Mouse (Mus musculus) liver, postnatal 0 days (tissue): ENCODE measurements around the gene Nudt2. TPM values are rescaled to one million over a fixed set of nuclear protein-coding genes. Genes with fewer than 3 reads are reported as not detected.

Experiments used
- ATAC-seq: fragments of 200-750 bp; cut with Nextera tagmentation; 2 replicates; pipeline ENCODE4 v1.8.0; 2017; ENCODE audit warnings: mild to moderate bottlenecking, moderate library complexity
- DNase-seq: peaks from one replicate; pipeline ENCODE4 v3.0.0-alpha.2; 2016
- H3K27ac ChIP-seq: fragments of 300-500 bp; sonication (generic); 2 replicates; pipeline ENCODE4 v1.5.1; 2014; ENCODE audit warnings: antibody characterized with exemption, moderate library complexity, mild to moderate bottlenecking, low read depth
- H3K27me3 ChIP-seq: fragments of 300-500 bp; sonication (generic); 2 replicates; pipeline ENCODE4 v1.6.1; 2014; ENCODE audit warnings: low read length, control low read depth, mixed read lengths; ENCODE audit not compliant: insufficient read depth
- H3K36me3 ChIP-seq: fragments of 300-500 bp; sonication (generic); replicated peaks from 2 replicates; pipeline ENCODE4 v1.6.1; 2014; ENCODE audit warnings: mild to moderate bottlenecking, control low read depth, low read length, moderate library complexity, mixed read lengths; ENCODE audit not compliant: insufficient read depth
- H3K4me1 ChIP-seq: fragments of 300-500 bp; sonication (generic); 2 replicates; pipeline ENCODE4 v1.6.1; 2014; ENCODE audit warnings: antibody characterized with exemption, mild to moderate bottlenecking, control low read depth; ENCODE audit not compliant: insufficient read depth
- H3K4me2 ChIP-seq: fragments of 300-500 bp; sonication (generic); 2 replicates; pipeline ENCODE4 v1.6.1; 2014; ENCODE audit warnings: low read depth, mild to moderate bottlenecking, low read length, moderate library complexity, mixed read lengths
- H3K4me3 ChIP-seq: fragments of 300-500 bp; sonication (generic); 2 replicates; pipeline ENCODE4 v1.5.1; 2014; ENCODE audit warnings: low read depth, low read length
- H3K9ac ChIP-seq: fragments of 300-500 bp; sonication (generic); replicated peaks from 2 replicates; pipeline ENCODE4 v1.6.1; 2014; ENCODE audit warnings: mild to moderate bottlenecking, moderate library complexity
- H3K9me3 ChIP-seq: fragments of 300-500 bp; sonication (generic); 2 replicates; pipeline ENCODE4 v1.6.1; 2016; ENCODE audit warnings: mild to moderate bottlenecking, control low read depth, low read length, mixed read lengths
- CTCF ChIP-seq: sonication (generic); IDR thresholded peaks from 2 replicates; pipeline ENCODE4 v1.5.1; 2016; ENCODE audit warnings: antibody characterized with exemption, low read depth
- EP300 ChIP-seq: IDR thresholded peaks from 2 replicates; pipeline ENCODE4 v1.6.1; 2016; ENCODE audit warnings: antibody characterized with exemption, low read depth, mild to moderate bottlenecking
- WGBS: fragments of 180-500 bp; shearing (Covaris S2); extraction: QIAGEN DNeasy Blood & Tissue Kit; methylation state at CpG from one replicate; pipeline ENCODE4 v1.1.7; 2014; ENCODE audit not compliant: insufficient replicate concordance; 5-methylcytosine and 5-hydroxymethylcytosine counted together
- polyA plus RNA-seq: library from polyadenylated mRNA; unstranded; fragments of >200 nt; fragmentation: Nextera tagmentation; extraction: Ambion mirVana; gene quantifications from 2 replicates; pipeline ENCODE4 v1.2.1, GENCODE M21; 2015

Nudt2 gene
- polyA plus RNA-seq, 1 experiment from 2014 or later: 13.6 TPM

- H3K4me2 ChIP-seq: peak overlapping the region; percentile 84
- H3K27ac ChIP-seq: peak overlapping the region; percentile 77
- H3K9ac ChIP-seq: peak overlapping the region; percentile 76
- ATAC-seq (peak; percentile 56), DNase-seq (no peak)
- no peaks in the 10 kb centered on the region for H3K36me3 ChIP-seq
- H3K9me3 ChIP-seq: no peaks in the 10 kb centered on the region
- WGBS: 6% methylated on average over 17 of the region's 17 CpGs
- H3K27me3 ChIP-seq: no peaks in the 10 kb centered on the region
- peak overlapping the region; percentile 94 for H3K4me3 ChIP-seq
- TF ChIP-seq EP300 (no peak), CTCF (no peak)
- H3K4me1 ChIP-seq: peaks cover 17% of the 10 kb centered on the region
Measured at GRCm38 (mm10) chr4:41465287-41465665, 325 bp downstream of the Nudt2 start.

DNA sequence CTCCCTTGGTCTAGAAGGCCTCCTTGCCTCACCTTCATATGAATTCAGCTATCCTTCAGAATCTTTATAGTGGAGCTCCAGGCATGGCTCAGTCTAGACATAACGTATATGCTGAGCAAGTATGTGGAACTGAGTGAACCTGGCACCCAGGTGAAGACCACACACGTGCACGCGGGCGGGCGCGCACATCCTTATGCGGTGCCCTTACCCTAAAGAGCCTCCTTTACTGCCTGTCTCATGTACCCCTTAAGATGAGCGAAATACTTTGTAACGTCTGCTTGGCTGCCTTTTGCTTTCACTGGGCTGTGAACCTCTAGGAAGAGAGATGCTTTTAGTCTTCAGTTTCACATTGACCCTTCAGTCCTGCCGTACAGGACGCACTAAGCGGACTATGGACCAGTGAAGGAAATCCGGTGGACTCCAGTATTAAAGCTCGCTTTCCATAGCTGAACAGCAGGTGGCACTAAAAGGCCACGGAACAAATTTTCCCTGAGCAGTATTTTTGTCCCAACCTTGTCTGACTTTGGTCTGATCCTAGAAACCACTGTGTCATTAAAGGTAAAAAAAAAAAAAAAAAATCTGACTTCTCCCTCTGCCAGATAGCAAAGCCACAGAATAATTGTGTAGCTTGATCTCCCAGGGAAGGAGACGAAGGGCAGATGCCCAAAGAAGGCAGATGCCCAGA lies 3.6 kb downstream of the Nudt2 start:
- Histone ChIP-seq H3K4me2 (no peak overlapping the region), H3K4me1 (peaks cover 7% of the 10 kb centered on the region), H3K27me3 (no peaks in the 10 kb centered on the region), H3K4me3 (no peak overlapping the region), H3K27ac (no peak overlapping the region), H3K9me3 (no peaks in the 10 kb centered on the region), H3K9ac (no peak overlapping the region), H3K36me3 (no peaks in the 10 kb centered on the region)
- peak; percentile 75 for TF ChIP-seq CTCF
- 0 out of 2 replicates have a peak, but pooled peaks have one; percentile 18 for TF ChIP-seq EP300
- ATAC-seq (no peak), DNase-seq (peak; percentile 60)
- WGBS: 50% methylated on average over 17 of the region's 17 CpGs

DNA sequence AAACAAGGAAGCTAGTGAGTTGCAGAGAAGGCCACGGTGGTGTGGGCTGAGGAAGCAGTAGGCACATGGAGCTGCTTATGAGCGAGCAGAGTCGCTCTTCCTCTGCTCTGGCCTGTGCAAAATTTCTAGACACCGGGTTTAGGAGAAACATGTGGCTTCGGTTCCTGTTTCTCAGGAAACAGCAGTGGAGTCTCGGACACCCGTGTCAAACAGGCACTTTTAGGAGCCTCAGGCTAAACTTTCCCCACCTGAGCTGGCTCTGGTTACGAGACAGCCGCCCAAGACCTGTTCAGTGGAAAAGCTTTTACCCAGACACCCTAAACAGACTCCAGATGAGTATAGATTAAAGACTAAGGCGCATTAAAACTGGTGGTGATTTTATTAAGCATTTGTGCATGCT lies 4.2 kb downstream of the Nudt2 start:
- H3K36me3 ChIP-seq: no peaks in the 10 kb centered on the region
- no peaks in the 10 kb centered on the region for H3K9me3 ChIP-seq
- ATAC-seq (no peak), DNase-seq (no peak)
- no peak for TF ChIP-seq EP300
- no peak for TF ChIP-seq CTCF
- no peak overlapping the region for H3K4me2 ChIP-seq
- H3K9ac ChIP-seq: no peak overlapping the region
- peaks cover 3% of the 10 kb centered on the region for H3K4me1 ChIP-seq
- H3K4me3 ChIP-seq: no peak overlapping the region
- H3K27me3 ChIP-seq: no peaks in the 10 kb centered on the region
- 58% methylated on average over 10 of the region's 10 CpGs for WGBS
- H3K27ac ChIP-seq: no peak overlapping the region

- H3K36me3 ChIP-seq: no peaks in the 10 kb centered on the region
- no peaks in the 10 kb centered on the region for H3K27me3 ChIP-seq
- 67% methylated on average over 7 of the region's 7 CpGs for WGBS
Measured at GRCm38 (mm10) chr4:41470051-41470683, 5.2 kb downstream of the Nudt2 start.

DNA sequence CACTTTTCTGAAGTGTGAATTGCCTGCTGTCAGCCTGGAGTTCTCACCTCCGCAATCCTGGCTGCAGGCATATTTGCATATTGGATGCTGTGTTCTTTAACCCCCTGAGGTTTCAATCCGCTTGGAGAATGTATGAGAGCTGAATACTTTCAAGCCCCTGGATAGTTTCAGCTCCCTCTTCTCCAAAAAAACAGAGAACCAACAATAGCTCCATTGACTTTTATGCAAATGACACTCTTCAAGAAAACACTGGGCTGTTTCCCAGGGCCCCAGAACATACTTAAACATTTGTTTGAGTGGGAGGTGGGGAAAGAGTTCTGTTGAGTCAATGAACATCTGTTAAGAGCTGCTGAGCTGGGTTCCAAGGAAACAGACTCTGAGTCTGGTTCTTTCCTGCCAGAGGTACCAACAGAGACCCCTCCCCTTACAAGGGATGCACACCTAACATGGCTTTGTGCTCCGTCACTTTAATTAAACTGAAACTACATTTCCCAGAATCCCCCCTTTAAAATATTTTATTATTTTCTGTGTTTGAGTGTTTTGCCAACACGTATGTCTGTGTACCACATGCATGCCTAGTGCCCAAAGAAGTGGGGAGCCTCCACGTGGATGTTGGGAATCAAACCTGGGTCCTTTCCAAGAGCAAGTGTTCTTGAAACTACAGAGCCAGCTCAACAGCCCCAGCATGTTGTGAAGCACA lies 5.9 kb downstream of the Nudt2 start:
- no peak overlapping the region for H3K4me2 ChIP-seq
- ATAC-seq (no peak), DNase-seq (no peak)
- WGBS: 72% methylated on average over 5 of the region's 5 CpGs
- H3K36me3 ChIP-seq: no peaks in the 10 kb centered on the region
- no peaks in the 10 kb centered on the region for H3K27me3 ChIP-seq
- H3K9ac ChIP-seq: no peak overlapping the region
- H3K4me1 ChIP-seq: no peaks in the 10 kb centered on the region
- no peaks in the 10 kb centered on the region for H3K9me3 ChIP-seq
- H3K27ac ChIP-seq: no peak overlapping the region
- H3K4me3 ChIP-seq: no peak overlapping the region
- TF ChIP-seq EP300: no peak
- no peak for TF ChIP-seq CTCF

More at GRCm38 (mm10) chr4:41470051-41470683, 5.2 kb downstream of the Nudt2 start:
- H3K4me3 ChIP-seq: no peak overlapping the region
- DNase-seq (no peak), ATAC-seq (no peak)
- H3K4me1 ChIP-seq: peaks cover 3% of the 10 kb centered on the region
- H3K9me3 ChIP-seq: no peaks in the 10 kb centered on the region
- TF ChIP-seq EP300 (no peak), CTCF (no peak)
- H3K9ac ChIP-seq: no peak overlapping the region
- H3K27ac ChIP-seq: no peak overlapping the region
- no peak overlapping the region for H3K4me2 ChIP-seq

DNA sequence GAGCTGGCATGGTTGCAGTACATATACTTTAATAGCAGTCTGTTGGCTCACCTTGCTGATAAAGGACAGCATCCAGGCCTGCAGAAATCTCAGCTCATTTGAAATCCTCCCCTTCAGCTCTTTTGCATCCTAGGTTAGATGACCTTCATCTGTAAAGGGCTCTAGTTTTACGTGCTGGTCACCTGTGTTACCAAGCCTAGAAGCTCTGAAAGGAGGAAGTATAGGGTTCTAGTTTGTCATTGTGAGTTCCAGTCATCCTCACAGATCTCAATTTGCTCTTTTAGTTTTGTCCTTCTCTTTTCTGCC lies 6.4 kb downstream of the Nudt2 start:
- Histone ChIP-seq H3K4me2 (no peak overlapping the region), H3K9ac (no peak overlapping the region), H3K27me3 (no peaks in the 10 kb centered on the region), H3K9me3 (no peaks in the 10 kb centered on the region), H3K27ac (no peak overlapping the region), H3K4me3 (no peak overlapping the region), H3K36me3 (no peaks in the 10 kb centered on the region), H3K4me1 (no peaks in the 10 kb centered on the region)
- DNase-seq (no peak), ATAC-seq (no peak)
- WGBS: 79% methylated on average over 1 of the region's 1 CpGs
- no peak for TF ChIP-seq CTCF
